Mouse (Mus musculus): Measurements from ENCODE around the gene Thoc6.

Thoc6 gene

GRCm38 (mm10) chr17:23673424-23674073, at the start of gene Thoc6, which contains the start of gene Hcfc1r1:
Gene Thoc6 (minus strand): TSS chr17:23673882.
Gene Hcfc1r1 (plus strand): TSS chr17:23673596.
- peak; percentile 97 for DNase-seq (ENCODE audit: low read depth)

- DNase-seq (ENCODE audit: low read depth), result no peak
Measured at GRCm38 (mm10) chr17:23722376-23723125, 48.9 kb upstream of the Thoc6 start, which contains the start of gene 1520401A03Rik. Gene 1520401A03Rik (minus strand): TSS chr17:23722783.

- no peak for DNase-seq (ENCODE audit: low read depth)
Measured at GRCm38 (mm10) chr17:23721886-23722285, 48.2 kb upstream of the Thoc6 start.

GRCm38 (mm10) chr17:23719455-23719854, 45.8 kb upstream of the Thoc6 start:
- DNase-seq (ENCODE audit: low read depth), result no peak

- no peak for DNase-seq (ENCODE audit: low read depth)
Measured at GRCm38 (mm10) chr17:23717003-23717402, 43.3 kb upstream of the Thoc6 start.

- peak; percentile 83 for DNase-seq (ENCODE audit: low read depth)
Measured at GRCm38 (mm10) chr17:23706212-23706611, 32.5 kb upstream of the Thoc6 start.

- DNase-seq (ENCODE audit: low read depth), result no peak
Measured at GRCm38 (mm10) chr17:23705525-23706104, 31.9 kb upstream of the Thoc6 start.

- no peak for DNase-seq (ENCODE audit: low read depth)
Measured at GRCm38 (mm10) chr17:23704741-23705140, 31.1 kb upstream of the Thoc6 start.

GRCm38 (mm10) chr17:23703301-23703700, 29.6 kb upstream of the Thoc6 start:
- no peak for DNase-seq (ENCODE audit: low read depth)

GRCm38 (mm10) chr17:23700079-23700478, 26.4 kb upstream of the Thoc6 start:
- DNase-seq (ENCODE audit: low read depth), result peak; percentile 75

GRCm38 (mm10) chr17:23699131-23700077, 25.7 kb upstream of the Thoc6 start:
- peak; percentile 23 for DNase-seq (ENCODE audit: low read depth)

- DNase-seq (ENCODE audit: low read depth), result no peak
Measured at GRCm38 (mm10) chr17:23695801-23696200, 22.1 kb upstream of the Thoc6 start.

GRCm38 (mm10) chr17:23694491-23694890, 20.8 kb upstream of the Thoc6 start:
- DNase-seq (ENCODE audit: low read depth), result no peak

- DNase-seq (ENCODE audit: low read depth), result no peak
Measured at GRCm38 (mm10) chr17:23683856-23684672, 10.4 kb upstream of the Thoc6 start, which contains the start of gene Cldn9. Gene Cldn9 (minus strand): TSS chr17:23684026.

- DNase-seq (ENCODE audit: low read depth), result no peak
Measured at GRCm38 (mm10) chr17:23683226-23683625, 9.5 kb upstream of the Thoc6 start.

GRCm38 (mm10) chr17:23682530-23682929, 8.8 kb upstream of the Thoc6 start:
- DNase-seq (ENCODE audit: low read depth), result no peak

GRCm38 (mm10) chr17:23682092-23682491, 8.4 kb upstream of the Thoc6 start:
- no peak for DNase-seq (ENCODE audit: low read depth)

GRCm38 (mm10) chr17:23681086-23681485, 7.4 kb upstream of the Thoc6 start:
- DNase-seq (ENCODE audit: low read depth), result no peak

- DNase-seq (ENCODE audit: low read depth), result no peak
Measured at GRCm38 (mm10) chr17:23680336-23680735, 6.7 kb upstream of the Thoc6 start.

GRCm38 (mm10) chr17:23679127-23679835, 5.6 kb upstream of the Thoc6 start, which contains the start of gene Cldn6:
Gene Cldn6 (plus strand): TSS chr17:23679249.
- no peak for DNase-seq (ENCODE audit: low read depth)
